Mouse (Mus musculus) brain, adult 10 weeks (tissue): ENCODE measurements around the gene Med29. TPM values are rescaled to one million over a fixed set of nuclear protein-coding genes. Genes with fewer than 3 reads are reported as not detected.

Experiments used
- polyA plus RNA-seq: library from polyadenylated mRNA; stranded (reverse); fragments of 350-450 nt; fragmentation: Illumina TruSeq; extraction: RNeasy Lipid Tissue Mini Kit (QIAGEN cat#74804); gene quantifications from one replicate; pipeline ENCODE4 v1.2.3, GENCODE M21; 2015; ENCODE audit warnings: low read depth, low replicate concordance

Med29 gene
- 31.3 TPM for polyA plus RNA-seq

DNA sequence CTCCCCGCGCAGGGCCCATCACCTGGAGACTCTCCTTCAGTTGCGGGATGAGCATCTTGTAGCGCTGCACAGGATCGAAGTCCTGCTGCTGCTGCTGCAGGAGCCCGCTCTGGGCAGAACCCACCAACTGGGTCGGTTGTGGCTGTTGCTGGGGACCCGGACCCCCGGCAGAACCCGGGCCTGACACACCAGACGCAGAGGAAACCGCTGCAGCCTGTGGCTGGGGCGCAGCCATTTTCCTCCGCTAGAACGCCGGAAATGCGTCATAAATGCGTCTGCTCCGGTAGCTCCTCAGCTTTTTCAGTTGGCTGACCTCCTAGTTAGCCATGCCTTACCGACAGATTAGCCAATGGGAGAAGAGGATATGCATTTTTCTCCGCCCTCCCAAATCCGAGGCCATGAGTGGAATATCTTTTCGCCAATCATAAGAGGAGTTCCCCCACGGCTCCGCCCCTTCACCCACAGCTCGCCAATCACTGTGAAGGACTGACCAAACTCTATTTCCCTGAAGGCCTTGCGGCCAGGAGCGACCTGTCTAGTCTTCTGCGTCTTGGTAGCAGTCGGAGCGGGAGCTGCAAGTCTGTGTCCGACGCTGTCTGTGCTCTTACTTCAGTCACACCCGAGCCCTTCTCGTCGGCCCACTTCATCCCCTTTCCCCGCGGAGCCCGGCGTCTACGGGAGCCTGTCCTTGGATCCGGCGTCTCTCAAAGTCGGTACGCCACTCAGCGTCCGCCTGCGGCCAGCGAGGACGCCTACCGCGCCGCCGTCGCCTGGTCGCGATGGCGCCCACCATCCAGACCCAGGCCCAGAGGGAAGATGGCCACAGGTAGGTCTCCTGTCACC lies at the start of gene Med29, which contains the start of gene Paf1:
TSS of gene Med29 (minus strand) at position 280 of the 843 bp plus-strand sequence.
TSS of gene Paf1 (plus strand) at position 523 of the 843 bp plus-strand sequence.

DNA sequence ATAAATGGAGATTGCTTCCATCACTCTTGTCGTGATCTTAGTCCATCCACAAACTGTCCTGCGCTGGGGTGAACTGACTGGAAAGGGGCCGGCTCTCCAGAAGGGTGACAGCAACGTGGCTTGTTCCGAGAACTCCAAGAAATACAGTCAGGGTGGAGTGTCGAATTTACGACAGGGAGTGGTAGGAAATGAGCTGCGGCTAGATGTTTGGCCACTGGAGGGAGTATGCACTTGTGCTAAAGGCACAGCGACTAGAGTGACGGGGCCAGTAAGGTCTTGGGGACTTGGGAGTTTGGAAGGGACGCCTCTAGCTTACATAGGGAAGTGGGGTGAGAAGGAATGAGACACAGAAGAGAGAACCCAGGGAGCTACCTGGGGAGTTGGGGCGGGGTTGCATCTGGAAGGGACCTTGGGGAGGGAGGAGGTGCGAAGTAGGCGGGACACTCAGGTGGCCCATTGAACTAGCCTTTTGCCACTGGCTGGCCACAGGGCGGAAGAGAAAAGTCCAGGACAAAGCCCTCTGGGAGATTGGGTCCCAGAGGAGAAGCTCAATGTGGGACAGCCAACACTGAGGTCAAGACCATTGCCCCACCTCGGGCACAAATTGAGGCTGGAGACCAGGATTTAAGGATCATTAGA lies 44.5 kb upstream of the Med29 start, which contains the start of gene Gmfg:
TSS of gene Gmfg (plus strand) at position 516 of the 639 bp plus-strand sequence.

DNA sequence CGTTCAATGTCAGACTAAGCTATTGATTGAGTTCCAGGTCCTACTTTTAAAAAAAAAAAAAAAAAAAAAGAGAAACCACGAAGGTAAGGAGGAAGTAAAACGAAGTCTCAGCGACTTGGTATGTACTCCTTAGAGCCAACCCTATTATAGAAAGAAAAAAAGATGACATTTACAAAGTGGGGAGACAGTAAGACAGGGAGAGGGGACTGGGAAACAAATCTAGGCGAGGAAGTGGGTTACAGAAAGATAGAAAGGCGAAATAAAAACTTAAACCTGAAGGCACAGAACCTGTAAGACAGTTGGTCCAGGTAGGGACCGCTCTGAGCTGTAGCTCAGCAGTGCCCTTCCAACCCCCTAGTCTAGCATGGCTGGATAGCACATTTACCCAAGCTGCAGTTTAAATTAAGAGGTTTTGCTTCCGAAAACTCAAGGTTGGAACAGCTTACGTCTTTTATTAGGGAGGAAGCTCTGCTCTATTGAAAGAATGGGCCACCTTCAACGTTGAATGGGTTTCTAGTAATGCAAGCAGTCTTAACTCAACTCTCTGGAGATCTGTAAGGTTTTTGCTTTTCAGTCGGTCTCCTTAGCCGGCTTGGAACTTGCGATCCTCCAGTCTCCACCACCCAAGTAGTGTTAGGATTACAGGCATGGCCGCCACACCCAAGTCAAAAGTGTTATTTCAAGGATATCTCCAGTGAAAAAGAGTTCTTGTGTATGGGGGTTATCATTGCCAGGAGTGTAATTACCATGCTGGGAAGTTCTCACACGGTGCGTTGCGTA lies 12.1 kb downstream of the Med29 start, which contains the start of gene Zfp36:
TSS of gene Zfp36 (minus strand) at position 17 of the 780 bp plus-strand sequence.

DNA sequence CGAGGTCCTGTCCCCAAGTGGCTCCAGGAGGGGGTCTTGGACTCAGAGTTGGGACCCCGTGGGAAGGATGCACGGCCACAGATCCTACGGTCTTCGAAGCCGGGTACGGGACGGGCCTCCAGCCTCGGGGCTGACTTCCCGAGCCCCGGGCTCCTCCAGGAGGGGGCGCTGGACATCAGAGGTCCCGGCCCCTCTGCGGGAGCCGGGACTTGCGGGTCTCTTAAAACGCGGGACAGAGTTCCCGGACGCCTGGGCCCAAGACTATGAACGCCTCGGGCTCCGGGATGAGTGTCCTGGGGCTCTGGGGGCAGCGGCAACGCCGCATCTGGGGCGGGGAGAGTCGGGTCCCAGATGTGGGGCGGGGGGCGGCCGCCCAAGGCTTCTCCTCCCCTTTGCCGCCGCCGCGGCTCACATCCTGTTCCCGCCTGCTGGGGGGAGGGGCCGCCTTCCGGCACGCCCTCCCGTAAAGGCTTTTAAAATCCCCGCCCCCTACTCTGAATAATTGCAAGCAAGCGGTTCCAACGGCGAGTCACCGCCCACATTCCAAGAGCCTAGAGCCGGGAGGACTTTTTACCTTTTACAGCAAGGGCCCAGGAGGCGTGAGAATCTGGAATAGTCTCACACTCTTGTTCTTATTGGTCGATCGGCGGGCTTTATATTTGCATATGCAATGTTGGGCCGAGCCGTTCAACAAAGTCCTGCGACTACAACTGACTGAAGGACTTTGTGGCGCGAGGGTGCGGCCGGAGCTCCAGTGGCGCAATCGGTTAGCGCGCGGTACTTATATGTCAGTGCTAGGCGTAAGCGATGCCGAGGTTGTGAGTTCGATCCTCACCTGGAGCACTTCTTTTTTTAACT lies 20.0 kb downstream of the Med29 start, which contains the start of gene Plekhg2:
TSS of gene Plekhg2 (minus strand) at position 349 of the 858 bp plus-strand sequence.

DNA sequence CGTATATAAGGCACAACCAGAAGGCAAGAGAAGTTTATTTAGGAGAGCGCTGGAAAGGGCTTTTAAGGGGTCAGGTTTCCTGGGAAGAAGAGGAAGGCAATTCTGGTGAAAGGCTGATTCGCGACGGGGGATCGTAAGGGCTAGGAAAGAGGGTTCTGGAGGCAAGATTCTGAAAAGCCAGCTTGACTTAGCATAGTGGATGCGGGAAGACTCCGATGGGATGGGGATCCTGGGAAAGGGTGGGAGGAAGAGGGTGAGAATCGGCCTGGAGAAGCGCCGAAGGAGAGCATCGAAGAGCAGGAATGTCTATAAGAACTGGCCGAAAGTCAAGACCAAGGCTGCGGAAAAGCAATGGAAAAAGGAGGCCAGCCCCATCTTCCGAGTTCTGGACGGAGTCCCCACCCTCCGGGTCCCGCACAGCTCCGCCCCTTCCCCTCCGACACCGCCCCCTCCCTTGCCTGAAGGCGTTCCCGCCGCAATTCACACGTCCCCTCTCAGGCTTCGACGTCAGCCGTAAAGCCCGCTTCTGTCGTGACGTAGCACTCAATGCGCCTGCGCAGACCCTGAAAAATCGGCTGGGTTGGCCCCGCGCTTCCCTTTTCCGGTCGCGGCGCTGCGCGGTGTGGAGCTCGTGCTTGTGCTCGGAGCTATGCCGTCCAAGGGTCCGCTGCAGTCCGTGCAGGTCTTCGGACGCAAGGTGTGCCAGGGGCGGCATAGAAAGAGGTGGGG lies 42.2 kb downstream of the Med29 start, which contains the start of gene Rps16:
TSS of gene Rps16 (plus strand) at position 498 of the 729 bp plus-strand sequence.

DNA sequence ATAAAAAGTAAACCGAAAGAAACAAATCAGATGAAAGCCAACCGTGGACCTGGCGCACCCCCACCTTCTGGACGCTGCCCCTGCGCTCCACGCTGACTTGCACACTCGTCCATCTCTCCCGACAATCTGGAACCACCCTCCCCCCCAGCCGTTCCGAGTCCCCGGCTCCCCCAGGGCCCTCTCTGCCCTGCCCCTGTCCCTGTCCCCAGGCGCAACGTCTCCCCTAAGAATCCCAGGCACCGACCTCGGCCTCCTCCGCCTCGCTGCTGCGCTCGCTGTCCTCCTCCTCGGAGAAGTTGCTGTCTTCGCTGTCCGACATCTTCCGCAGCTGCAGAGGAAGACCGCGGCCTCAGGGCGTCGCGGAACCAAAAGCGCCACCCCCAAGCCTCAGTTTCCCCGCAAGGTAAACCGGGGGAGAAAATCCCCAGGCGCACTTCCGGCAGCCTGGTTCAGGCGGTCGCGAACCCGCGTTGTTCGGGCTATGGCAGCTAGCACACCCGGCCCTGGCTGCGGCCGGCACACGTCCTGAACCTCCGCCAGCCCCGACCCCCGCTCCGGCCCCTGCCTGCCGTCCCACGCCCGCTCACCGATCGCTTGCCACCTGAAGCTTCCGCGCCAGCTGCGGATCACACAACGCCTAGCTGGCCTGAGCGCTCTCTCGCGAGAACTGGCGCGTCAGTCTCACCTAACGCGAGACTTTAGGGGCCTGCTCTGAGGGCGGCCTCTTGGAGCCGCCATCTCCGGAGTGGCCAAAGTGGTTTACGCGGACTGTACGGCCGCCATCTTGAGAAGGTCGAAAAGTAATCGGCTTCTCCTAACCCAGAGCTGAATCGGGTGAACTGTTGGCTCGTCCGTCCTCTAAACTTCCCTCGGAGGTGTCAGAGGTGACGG lies 54.2 kb downstream of the Med29 start, which contains the start of gene Supt5:
TSS of gene Supt5 (minus strand) at position 639 of the 891 bp plus-strand sequence.

Other genes starting within 250 kb of the Med29 start
- 60.8 TPM for gene Fbl, start 223.0 kb downstream of the Med29 start, polyA plus RNA-seq
- gene Dyrk1b, start 213.2 kb downstream of the Med29 start, polyA plus RNA-seq: 17.0 TPM
- gene Eid2, start 124.8 kb downstream of the Med29 start, polyA plus RNA-seq: 47.8 TPM
- 25.0 TPM for gene Eid2b, start 115.0 kb downstream of the Med29 start, polyA plus RNA-seq
- gene Selenov, start 101.5 kb downstream of the Med29 start, polyA plus RNA-seq: 0.74 TPM
- 1.0 TPM for gene Dll3, start 90.5 kb downstream of the Med29 start, polyA plus RNA-seq
- gene Timm50, start 80.6 kb downstream of the Med29 start, polyA plus RNA-seq: 48.9 TPM
- gene Supt5, start 54.0 kb downstream of the Med29 start, polyA plus RNA-seq: 94.6 TPM
- 704 TPM for gene Rps16, start 42.1 kb downstream of the Med29 start, polyA plus RNA-seq
- 4.3 TPM for gene Plekhg2, start 20.1 kb downstream of the Med29 start, polyA plus RNA-seq
- gene Zfp36, start 12.5 kb downstream of the Med29 start, polyA plus RNA-seq: 2.7 TPM
- gene Paf1, start 243 bp upstream of the Med29 start, polyA plus RNA-seq: 102 TPM
- gene Gmfg, start 44.7 kb upstream of the Med29 start, polyA plus RNA-seq: 4.6 TPM
- gene Lrfn1, start 59.3 kb upstream of the Med29 start, polyA plus RNA-seq: 38.2 TPM
- not detected for gene Ifnl2, start 117.7 kb upstream of the Med29 start, polyA plus RNA-seq
- not detected for gene Ifnl3, start 130.1 kb upstream of the Med29 start, polyA plus RNA-seq
- gene Sycn, start 148.2 kb upstream of the Med29 start, polyA plus RNA-seq: not detected
- gene Nccrp1, start 154.5 kb upstream of the Med29 start, polyA plus RNA-seq: not detected
- gene Samd4b, start 205.4 kb upstream of the Med29 start, polyA plus RNA-seq: 37.9 TPM
- 6.6 TPM for gene Pak4, start 205.5 kb upstream of the Med29 start, polyA plus RNA-seq
- 1.3 TPM for gene Acp7, start 238.6 kb upstream of the Med29 start, polyA plus RNA-seq